Mouse (Mus musculus): ENCODE results near the gene Chmp1a.

Gene Chmp1a

GRCm38 (mm10) chr8:123155177-123155576 lies 57.4 kb downstream of the Chmp1a start:
- peak; percentile 47 for DNase-seq (ENCODE audit: low spot score)
